Mouse (Mus musculus) stomach, postnatal 0 days (tissue): ENCODE measurements at regions not wholly inside any gene's neighbourhood (a gene's known extent, or its start where the extent isn't known, plus 50 kb on each side); places are given as distances from the start of the nearest gene placed in this dataset.

Experiments used
- ATAC-seq: fragments of 200-750 bp; cut with Nextera tagmentation; 2 replicates; pipeline ENCODE4 v1.8.0; 2017; ENCODE audit not compliant: low FRiP score, low TSS enrichment
- DNase-seq: peaks from one replicate; pipeline ENCODE4 v3.0.0-alpha.2; 2016; ENCODE audit warnings: low spot score
- H3K27ac ChIP-seq: fragments of 300-500 bp; sonication (generic); replicated peaks from 2 replicates; pipeline ENCODE4 v1.5.1; 2014; ENCODE audit warnings: mild to moderate bottlenecking, control low read depth
- H3K27me3 ChIP-seq: fragments of 300-500 bp; sonication (generic); 2 replicates; pipeline ENCODE4 v1.6.1; 2014; ENCODE audit warnings: low read length; ENCODE audit not compliant: control insufficient read depth, insufficient read depth
- H3K36me3 ChIP-seq: fragments of 300-500 bp; sonication (generic); 2 replicates; pipeline ENCODE4 v1.6.1; 2014; ENCODE audit warnings: low read length, mixed read lengths; ENCODE audit not compliant: control insufficient read depth, insufficient read depth
- H3K4me1 ChIP-seq: fragments of 300-500 bp; sonication (generic); replicated peaks from 2 replicates; pipeline ENCODE4 v1.6.1; 2014; ENCODE audit warnings: antibody characterized with exemption; ENCODE audit not compliant: control insufficient read depth, insufficient read depth
- H3K4me2 ChIP-seq: fragments of 300-500 bp; sonication (generic); replicated peaks from 2 replicates; pipeline ENCODE4 v1.6.1; 2014; ENCODE audit warnings: low read depth, mild to moderate bottlenecking, control low read depth, moderate library complexity
- H3K4me3 ChIP-seq: fragments of 300-500 bp; sonication (generic); 2 replicates; pipeline ENCODE4 v1.5.1; 2014; ENCODE audit warnings: low read depth, low read length, control low read depth
- H3K9ac ChIP-seq: fragments of 300-500 bp; sonication (generic); 2 replicates; pipeline ENCODE4 v1.6.1; 2014; ENCODE audit warnings: mild to moderate bottlenecking, low read length, control low read depth, mixed read lengths
- H3K9me3 ChIP-seq: fragments of 300-500 bp; sonication (generic); 2 replicates; pipeline ENCODE4 v1.6.1; 2016; ENCODE audit warnings: low read length; ENCODE audit not compliant: control insufficient read depth
- CTCF ChIP-seq: IDR thresholded peaks from 2 replicates; pipeline ENCODE4 v1.5.1; 2016; ENCODE audit warnings: antibody characterized with exemption, low read depth, mild to moderate bottlenecking, moderate library complexity
- EP300 ChIP-seq: optimal IDR thresholded peaks from 2 replicates; pipeline ENCODE3; 2016; ENCODE audit warnings: antibody characterized with exemption
- WGBS: fragments of 180-500 bp; shearing (Covaris S2); extraction: QIAGEN DNeasy Blood & Tissue Kit; methylation state at CpG from one replicate; pipeline ENCODE4 v1.1.7; 2014; 5-methylcytosine and 5-hydroxymethylcytosine counted together

DNA sequence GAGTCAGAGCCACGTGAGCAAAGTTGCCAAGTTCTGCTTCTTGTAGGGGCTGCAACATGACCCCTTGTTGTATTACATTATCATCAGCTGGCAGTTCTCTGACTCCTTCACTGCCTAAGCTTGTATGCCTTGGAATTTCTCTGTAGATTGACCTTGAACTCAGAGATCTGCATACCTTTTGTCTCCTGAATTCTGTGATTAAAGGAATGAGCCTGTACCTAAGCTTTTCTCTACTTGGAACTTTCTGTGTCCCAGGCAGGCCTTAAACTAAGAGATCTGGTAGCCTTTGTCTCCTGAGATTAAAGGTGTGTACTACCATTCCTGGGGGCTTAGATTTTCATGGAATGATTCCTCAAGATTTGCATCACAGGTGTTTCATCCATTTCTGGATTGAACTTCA is 544.8 kb upstream of the Tpk1 start:
- H3K9me3 ChIP-seq = no peaks in the 10 kb centered on the region
- H3K27ac ChIP-seq = no peak overlapping the region
- H3K9ac ChIP-seq = no peak overlapping the region
- no peaks in the 10 kb centered on the region for H3K4me1 ChIP-seq
- 35% methylated on average over 1 of the region's 1 CpGs for WGBS
- ATAC-seq (no peak), DNase-seq (no peak)
- no peak overlapping the region for H3K4me3 ChIP-seq
- no peaks in the 10 kb centered on the region for H3K27me3 ChIP-seq
- no peak overlapping the region for H3K4me2 ChIP-seq
- TF ChIP-seq EP300 (no peak), CTCF (no peak)
- H3K36me3 ChIP-seq = no peaks in the 10 kb centered on the region

DNA sequence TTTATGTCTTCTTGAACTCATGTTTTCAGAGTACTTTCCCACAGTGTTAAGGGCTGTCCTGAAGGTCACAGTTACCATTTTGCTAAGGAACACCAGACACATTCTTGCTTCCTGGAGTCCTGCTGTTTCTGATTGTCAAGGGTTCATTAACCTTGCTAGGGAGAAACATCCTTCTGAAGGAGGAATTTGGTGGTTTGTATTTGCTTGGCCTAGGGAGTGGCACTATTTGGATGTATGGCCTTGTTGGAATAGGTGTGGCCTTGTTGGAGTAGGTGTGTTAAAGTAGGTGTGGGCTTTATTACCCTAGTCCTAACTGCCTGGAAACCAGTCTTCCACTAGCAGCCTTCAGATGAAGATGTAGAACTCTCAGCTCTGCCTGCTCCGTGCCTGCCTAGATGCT is 538.4 kb upstream of the Tpk1 start:
- no peak overlapping the region for H3K27ac ChIP-seq
- DNase-seq (no peak), ATAC-seq (peak; percentile 53; the same call in 1 of the 2 replicates)
- 80% methylated on average over 1 of the region's 1 CpGs for WGBS
- no peaks in the 10 kb centered on the region for H3K27me3 ChIP-seq
- H3K4me3 ChIP-seq = no peak overlapping the region
- no peaks in the 10 kb centered on the region for H3K36me3 ChIP-seq
- H3K9me3 ChIP-seq = no peaks in the 10 kb centered on the region
- H3K9ac ChIP-seq = no peak overlapping the region
- H3K4me1 ChIP-seq = no peaks in the 10 kb centered on the region
- no peak overlapping the region for H3K4me2 ChIP-seq
- TF ChIP-seq CTCF = no peak
- TF ChIP-seq EP300 = no peak

DNA sequence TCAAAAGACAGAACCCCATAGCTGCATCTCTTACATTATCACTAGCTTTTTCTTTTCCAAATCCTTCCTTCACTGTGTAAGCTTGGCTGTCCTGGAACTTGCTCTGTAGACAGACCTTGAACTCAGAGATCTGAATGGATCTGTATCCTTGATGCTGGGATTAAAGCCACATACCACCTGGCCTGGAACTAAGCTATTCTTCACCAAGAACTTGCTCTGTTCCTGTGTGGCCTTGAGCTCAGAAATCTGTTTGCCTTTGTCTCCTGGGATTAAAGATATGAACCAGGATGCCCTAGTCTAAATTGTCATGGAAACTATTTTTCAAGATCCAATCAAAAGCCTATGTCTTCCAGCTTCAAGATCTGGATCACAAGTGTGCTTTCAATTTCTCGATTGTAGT is 537.8 kb upstream of the Tpk1 start:
- DNase-seq = no peak
- Histone ChIP-seq H3K4me1 (no peaks in the 10 kb centered on the region), H3K27ac (no peak overlapping the region), H3K36me3 (no peaks in the 10 kb centered on the region), H3K4me2 (no peak overlapping the region), H3K4me3 (no peak overlapping the region), H3K27me3 (no peaks in the 10 kb centered on the region), H3K9ac (no peak overlapping the region), H3K9me3 (no peaks in the 10 kb centered on the region)
- TF ChIP-seq EP300 (no peak), CTCF (no peak)
- 69% methylated on average over 1 of the region's 1 CpGs for WGBS
- no peak for ATAC-seq

DNA sequence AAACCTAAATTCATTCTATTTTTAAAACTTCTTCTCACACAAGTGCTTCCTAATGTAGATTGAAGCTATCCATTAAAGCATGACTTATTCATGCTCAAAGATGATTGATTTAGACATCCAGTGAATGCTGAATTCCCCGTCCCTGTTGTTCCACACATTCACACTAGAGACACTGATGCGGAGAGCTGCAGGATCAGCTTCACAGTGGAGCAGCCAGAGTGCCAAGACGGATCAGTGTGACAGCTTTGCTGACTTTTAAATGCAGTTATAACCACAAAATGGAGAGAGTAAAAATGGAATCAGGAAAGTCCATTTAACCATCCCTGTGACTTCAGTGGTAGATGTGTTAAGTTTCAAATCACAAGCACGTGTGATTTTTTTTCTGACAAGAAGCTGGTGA is 513.8 kb upstream of the Tpk1 start:
- H3K4me2 ChIP-seq = no peak overlapping the region
- DNase-seq (no peak), ATAC-seq (no peak)
- H3K36me3 ChIP-seq = no peaks in the 10 kb centered on the region
- TF ChIP-seq CTCF = no peak
- no peak for TF ChIP-seq EP300
- WGBS = 66% methylated on average over 4 of the region's 4 CpGs
- H3K9ac ChIP-seq = no peak overlapping the region
- H3K4me3 ChIP-seq = no peak overlapping the region
- no peaks in the 10 kb centered on the region for H3K9me3 ChIP-seq
- no peaks in the 10 kb centered on the region for H3K4me1 ChIP-seq
- no peak overlapping the region for H3K27ac ChIP-seq
- no peaks in the 10 kb centered on the region for H3K27me3 ChIP-seq
